Mouse (Mus musculus) right cerebral cortex, postnatal 4 days (tissue): Measurements from ENCODE around the gene Klc3.

Source experiments
- DNase-seq: peaks from one replicate; pipeline ENCODE4 v3.0.0-alpha.2; 2022

The Klc3 gene

GRCm38 (mm10) chr7:19359299-19359891 is 44.5 kb downstream of the Klc3 start, which contains the start of the genes Cd3eap and Ppp1r13l:
Gene Cd3eap, minus strand, starts transcription at chr7:19359483.
Gene Ppp1r13l, plus strand, starts transcription at chr7:19359749.
- peak; percentile 88 for DNase-seq

- DNase-seq: no peak
These were observed 45.3 kb downstream of the Klc3 start for GRCm38 (mm10) chr7:19358634-19359033.

- no peak for DNase-seq
These were observed 46.2 kb downstream of the Klc3 start for GRCm38 (mm10) chr7:19357381-19358375.

- no peak for DNase-seq
These were observed 47.6 kb downstream of the Klc3 start for GRCm38 (mm10) chr7:19356311-19356710.

- no peak for DNase-seq
These were observed 48.9 kb downstream of the Klc3 start for GRCm38 (mm10) chr7:19354991-19355390.

DNA sequence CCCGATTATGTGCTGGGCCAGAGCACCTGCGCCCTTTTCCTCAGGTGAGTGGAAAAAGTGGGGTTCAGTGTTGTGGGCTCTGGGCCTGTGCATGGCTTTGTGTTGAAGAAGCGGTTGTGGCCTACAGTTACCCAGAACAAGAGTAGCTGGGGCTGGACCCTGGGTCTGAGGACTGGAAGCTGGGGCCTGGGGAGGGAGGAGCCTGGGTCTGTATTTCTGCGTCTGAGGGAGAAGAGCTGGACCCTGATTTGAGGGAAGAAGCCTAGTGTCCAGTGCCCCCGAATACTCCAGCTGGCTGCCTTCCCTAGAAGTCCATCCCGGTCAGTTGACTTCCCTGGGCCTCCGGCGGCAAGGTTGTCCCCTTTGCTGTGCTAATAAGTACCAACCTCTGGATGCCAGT is 53.7 kb downstream of the Klc3 start:
- no peak for DNase-seq

DNA sequence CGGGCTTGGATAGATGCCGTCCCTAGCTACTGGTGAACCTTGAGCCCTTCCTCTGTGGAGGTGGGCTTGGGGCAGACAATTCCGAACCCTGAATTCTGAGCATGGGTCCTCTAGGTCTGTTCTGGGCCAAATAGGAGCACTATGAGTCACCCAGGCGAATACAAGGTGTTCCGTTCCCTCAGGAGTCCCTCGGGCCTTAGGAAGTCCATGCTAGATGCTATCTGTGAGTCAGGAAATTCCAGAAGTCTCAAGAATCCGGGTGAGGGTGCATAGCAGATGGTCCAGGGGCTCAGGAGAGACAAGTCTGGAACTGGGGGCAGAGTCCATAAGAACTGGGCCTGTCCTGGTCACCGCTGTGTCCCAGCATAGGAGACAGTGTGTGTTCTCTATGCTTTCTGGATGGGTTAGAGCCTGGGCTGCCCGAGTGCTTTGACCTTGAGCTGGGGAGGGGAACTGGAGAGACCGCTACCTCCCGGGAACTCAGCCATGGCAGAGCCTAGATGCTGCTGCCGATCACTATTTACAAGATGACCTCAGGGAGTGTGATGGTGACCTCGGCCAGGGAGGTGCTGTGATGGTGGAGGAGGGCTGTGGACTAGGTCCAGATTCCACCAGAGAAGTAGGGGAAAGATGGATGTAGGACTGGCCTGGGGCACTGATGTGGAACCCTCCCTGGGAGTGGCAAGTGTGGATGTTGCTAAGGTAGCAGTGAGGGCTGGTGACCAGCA is 54.6 kb downstream of the Klc3 start:
- DNase-seq: no peak

GRCm38 (mm10) chr7:19344938-19345471 is 58.9 kb downstream of the Klc3 start:
- DNase-seq: peak; percentile 90
